Mouse (Mus musculus) kidney, postnatal 25 days (tissue): ENCODE data around the gene Chga.

Experiments
- DNase-seq, 2 experiments: peaks; one replicate each; pipeline ENCODE4 v3.0.0; 2021; ENCODE audit warnings: mixed read lengths in 2 of 2

Chga gene

DNA sequence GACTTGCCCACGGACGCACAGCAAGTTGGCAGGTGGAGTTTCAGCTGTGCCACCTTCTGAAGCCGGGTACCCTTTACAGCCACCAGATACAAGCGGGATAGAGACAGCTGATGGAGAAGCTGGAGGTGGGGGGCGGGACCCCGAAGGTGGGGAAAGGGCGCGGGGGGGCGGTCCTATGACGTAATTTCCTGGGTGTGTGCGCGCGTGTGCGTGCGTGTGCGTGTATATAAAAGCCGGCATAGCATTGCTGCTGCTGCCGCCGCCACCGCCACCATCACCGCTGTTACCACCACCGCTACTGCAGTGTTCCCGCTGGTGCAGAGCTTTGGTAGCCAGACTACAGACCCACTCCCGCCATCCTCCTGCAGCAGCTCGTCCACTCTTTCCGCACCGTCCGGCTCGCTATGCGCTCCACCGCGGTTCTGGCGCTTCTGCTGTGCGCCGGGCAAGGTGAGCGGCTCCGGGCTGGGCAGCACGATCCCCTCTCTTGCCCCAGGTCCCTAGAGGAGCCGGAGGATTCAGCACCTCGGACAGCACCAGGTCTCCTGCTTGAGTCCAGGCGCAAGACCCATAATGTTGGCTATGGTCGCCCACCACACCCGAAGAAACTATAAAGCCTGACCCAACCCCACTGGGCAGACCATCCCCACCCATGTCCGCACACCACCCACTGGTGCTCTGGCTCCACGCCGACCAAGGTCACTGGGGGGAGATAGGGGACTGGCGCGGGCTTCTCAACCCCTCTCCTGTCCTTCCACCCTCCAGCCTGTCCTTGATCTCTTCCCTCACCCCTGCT lies at the start of gene Chga:
TSS of gene Chga (plus strand) at position 249 of the 796 bp plus-strand sequence.
- peak; percentile 82 to 90 for DNase-seq

DNA sequence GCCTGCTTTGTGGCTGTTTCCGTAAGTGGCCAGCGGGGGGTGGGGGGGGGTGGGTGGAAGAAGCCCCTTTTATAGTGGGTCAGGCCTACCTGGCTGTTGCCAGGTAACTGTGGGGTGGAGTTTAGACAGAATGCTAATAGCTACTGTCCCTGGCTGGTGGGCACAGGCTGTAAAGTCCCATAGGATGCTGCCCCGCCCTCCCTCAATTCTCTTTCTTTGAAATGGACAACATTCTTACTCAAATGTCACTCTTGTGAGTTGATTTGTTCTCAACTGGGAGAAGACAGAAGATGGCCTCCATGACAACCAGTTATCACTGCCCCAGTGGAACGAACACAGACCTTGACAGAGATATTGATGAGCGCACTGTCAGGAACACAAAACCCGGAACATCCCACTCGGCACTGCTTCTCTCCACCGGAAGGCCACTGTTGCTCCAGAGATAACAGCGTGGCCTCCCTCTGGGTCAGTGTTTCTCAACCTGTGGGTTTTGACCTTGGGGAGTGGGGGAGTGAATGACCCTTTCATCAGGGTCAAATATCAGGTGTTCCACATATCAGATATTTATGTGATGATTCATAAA lies 49.5 kb upstream of the Chga start:
- DNase-seq = no peak

GRCm38 (mm10) chr12:102505949-102506348 lies 48.8 kb upstream of the Chga start:
- no peak for DNase-seq

GRCm38 (mm10) chr12:102511363-102511762 lies 43.4 kb upstream of the Chga start:
- DNase-seq = no peak

DNA sequence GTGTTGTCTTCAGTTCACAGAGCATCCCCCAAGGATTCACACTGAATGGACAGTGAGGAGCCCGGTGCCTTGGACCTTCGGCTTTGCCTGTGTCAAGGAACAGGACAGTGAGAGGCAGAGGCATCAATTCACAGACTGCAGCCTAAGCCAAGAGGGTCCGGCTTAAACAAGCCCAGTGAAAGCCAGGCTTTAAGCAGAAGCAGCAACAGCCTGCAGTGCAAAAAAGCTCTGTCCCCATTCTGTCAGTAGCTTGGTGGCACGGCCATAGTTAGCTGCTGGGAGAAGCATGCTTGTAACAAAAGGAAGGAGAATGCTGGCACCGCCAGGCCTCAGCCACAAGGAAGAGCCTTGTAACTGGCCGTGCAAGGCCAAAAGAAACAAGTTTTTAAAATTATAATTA lies 40.6 kb upstream of the Chga start:
- no peak for DNase-seq

GRCm38 (mm10) chr12:102514751-102515150 lies 40.0 kb upstream of the Chga start:
- DNase-seq = no peak

GRCm38 (mm10) chr12:102516151-102516550 lies 38.6 kb upstream of the Chga start:
- no peak for DNase-seq

- DNase-seq = no peak
Measured at GRCm38 (mm10) chr12:102517647-102518046, 37.1 kb upstream of the Chga start.

DNA sequence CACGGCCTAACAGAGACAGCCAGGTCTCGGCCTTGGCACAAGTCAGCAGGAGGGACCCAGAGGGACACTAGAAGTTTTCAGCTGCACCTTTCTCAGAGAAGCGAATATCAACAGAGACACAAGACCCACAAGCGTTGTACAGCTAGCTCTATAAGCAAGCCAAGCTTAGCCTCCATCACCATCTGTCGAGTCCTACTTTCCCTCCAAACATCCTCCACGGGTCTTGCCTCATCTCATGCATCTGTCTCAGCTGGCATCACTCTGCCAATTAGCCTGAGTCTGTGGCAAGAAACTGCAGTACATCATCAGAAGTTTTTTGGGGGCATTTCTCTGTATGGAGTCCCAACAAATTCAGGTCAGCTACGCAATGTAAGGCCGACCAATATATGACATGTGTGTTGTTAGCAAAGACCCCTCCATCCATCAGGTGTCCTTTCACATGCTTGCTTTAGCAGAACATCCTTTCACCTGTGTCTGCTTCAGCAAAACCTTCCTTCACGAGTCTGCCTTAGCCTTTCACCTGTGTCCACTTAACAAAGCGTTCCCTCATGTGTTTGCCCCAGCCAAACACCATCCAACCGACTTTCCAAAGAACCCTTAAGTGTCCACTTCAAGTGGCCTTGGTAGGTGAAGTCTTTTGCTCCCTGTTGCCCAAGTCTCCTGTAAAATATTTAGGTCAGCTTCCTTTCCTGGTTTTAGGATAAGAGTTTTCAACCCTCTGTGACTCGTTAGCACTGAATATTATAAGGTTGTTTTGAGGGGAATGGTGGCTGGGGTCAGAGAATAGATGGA lies 34.6 kb upstream of the Chga start:
- DNase-seq = no peak

DNA sequence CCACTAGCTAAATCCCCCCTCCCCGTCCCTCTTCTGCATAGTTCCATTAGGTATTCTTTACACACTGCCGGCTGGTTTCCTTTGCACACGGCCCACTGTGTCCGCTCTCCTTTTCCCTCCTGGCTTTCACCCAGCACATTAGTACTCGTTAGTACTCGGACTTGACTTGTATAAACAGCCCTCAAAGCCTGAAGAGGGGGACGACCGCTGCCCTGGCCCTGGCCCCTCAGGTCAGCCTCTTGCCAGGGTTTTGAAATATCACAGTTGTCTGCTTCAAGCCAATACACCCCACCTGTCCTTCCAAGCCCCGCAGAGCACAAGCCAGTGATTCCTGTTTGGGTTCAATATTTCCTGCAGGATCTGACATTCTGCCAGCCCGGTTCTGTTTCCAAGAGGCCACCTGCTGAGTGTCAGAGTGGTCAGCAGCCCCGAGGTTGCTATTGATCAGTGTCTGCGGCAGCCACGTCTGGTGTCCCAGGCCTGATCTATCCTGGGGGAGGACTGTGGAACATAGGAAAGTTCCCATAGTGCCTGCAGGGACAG lies 32.9 kb upstream of the Chga start:
- peak in 1 of 2 experiments; percentile 24 for DNase-seq

GRCm38 (mm10) chr12:102524216-102524615 lies 30.6 kb upstream of the Chga start:
- DNase-seq = no peak

DNA sequence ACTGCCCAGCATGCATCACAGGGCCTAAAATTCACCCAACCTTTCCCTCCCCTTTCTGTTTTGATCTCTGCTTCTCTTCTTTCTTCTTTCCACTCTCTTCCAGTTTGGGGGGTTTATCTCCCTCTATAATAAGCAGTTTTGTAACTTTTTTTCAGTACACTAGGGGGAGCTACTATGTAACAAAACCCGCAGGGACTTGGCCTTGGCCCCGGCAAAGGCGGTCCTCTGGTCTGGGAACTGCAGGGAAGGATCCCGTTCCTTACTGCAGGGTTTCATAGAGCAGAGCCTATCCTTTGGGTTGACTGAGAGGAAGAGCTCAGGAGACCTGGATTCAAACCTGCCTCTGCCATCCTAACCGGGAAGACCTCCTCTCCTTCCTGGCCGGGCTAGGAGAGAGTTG lies 30.0 kb upstream of the Chga start:
- DNase-seq = peak; percentile 38 to 62

- no peak for DNase-seq
Measured at GRCm38 (mm10) chr12:102527989-102528388, 26.8 kb upstream of the Chga start.

DNA sequence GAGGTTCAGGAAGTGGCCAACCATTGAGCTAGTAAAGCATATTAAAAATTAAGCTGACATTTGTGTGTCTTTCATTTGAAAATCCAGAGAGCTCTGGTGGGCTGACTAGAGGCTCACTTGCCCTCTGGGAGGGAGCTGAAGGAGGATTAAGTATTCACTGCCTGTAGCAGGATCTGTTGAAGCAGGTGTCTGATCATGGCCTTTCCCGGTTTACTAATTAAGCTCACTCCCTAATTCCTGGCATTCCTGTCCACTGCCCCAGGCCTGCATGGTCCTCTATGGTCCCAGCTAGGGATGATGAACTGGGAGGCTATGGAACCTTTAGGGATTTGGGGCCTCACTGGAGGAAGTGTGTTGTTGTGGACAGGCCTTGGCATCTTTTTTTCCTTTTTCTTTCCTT lies 19.0 kb upstream of the Chga start:
- DNase-seq = peak; percentile 29 to 55

- DNase-seq = no peak
Measured at GRCm38 (mm10) chr12:102540278-102540677, 14.5 kb upstream of the Chga start.

- no peak for DNase-seq
Measured at GRCm38 (mm10) chr12:102541168-102541567, 13.6 kb upstream of the Chga start.

GRCm38 (mm10) chr12:102545122-102545521 lies 9.6 kb upstream of the Chga start:
- no peak for DNase-seq

GRCm38 (mm10) chr12:102550529-102550928 lies 4.2 kb upstream of the Chga start:
- DNase-seq = peak; percentile 79 to 90

GRCm38 (mm10) chr12:102551186-102551585 lies 3.6 kb upstream of the Chga start:
- DNase-seq = no peak

DNA sequence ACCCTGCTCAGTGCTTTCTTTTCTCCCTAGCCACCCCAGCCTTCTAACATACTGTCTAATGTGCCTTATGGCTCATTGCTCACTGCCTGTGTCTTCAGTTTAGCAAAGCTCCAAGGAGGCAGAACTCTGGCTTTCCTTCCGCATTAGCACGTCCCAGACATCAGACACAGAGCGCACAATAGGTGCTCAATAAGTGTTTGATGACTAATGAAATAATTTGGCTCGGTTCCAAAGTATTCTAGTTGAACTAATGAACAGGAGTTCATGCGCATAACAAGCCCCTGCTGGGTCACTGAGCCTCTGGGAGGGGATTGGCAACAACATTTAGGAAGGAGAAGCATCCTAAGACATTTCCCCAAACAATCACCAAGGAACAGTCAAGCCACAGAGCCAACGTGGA lies 2.8 kb upstream of the Chga start:
- DNase-seq = no peak

DNA sequence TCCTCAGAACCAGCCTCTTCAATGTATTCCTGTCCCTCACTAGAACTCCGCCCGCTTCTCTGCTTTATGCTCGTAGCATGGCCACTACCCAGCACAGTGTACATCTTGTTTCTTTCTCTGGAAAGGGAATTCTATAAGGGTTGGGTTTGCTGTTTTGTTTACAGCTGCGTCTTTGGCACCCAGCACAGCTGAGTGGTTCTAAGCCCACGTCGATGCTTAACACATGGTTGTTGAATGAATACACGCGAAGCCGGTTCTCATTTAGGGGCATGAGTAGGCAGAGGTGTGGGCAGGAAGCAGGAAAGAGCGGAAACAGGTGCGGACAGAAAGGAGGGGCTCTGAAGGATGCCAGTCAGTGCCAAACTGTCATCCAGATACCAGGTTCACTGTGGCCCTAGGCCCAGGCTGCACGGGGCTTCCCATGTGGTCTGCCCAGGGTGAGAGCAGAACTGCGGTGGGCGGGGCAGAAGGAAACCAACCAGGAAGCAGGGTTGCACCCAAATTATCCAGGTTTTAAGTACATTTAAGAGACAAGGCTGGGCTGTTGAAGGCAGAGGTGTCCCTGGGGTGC lies 979 bp upstream of the Chga start:
- DNase-seq = no peak

DNA sequence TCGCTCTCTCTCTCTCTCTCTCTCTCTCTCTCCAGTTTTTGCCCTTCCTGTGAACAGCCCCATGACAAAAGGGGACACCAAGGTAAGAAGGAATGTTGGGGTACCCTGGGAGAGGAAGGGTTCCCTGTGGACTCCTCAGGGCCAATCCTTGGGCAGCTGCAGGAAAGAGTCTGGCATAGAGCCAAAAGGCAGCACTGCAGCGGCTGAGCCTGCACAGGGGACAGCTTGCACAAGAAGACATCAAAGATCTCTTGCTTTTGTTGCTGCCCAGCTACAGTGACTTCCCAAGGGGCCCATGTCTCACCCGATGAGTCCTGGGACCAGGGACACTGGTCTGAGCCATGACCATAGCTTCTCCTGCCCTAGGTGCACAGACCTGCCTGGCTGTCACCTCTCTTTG lies 1.1 kb downstream of the Chga start:
- no peak for DNase-seq

- no peak for DNase-seq
Measured at GRCm38 (mm10) chr12:102557372-102557771, 2.6 kb downstream of the Chga start.
